Comparison of ENCODE assay signal across 16 mouse cellular contexts in the genomic region with DNA sequence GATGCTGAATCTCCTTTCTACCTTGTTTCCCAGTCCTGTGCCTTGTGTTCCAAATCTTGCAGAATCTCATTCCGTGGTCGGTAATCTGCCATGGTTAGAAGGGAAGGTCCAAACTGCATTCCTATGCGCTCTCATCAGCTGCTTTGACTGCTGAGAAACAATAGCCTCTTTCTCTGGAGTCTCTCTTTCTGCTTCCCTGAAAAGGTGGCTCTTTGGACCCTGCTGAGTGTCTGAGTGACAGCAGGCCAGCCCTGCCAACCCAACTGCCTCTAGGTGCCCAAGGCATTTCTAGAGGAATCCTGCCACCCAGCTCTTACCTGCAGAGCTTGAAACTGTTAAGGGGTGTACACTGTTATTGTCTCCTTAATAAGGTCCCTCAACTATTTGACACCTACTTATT.
DNase-seq lines count a peak whose midpoint lies in the region; ATAC-seq and TF ChIP-seq lines count a peak whose summit lies in the region.
"Had no signal": no experiment of that assay in that cellular context is flagged by ENCODE, and none has a peak within 500 bp of the region (broad histone marks: within the 10 kb centered on the region; RNA-seq: fewer than 3 reads in every experiment).

No protein-coding gene starts in this region.

- H3K9me3 ChIP-seq in embryonic facial prominence, embryonic 14.5 days (ENCODE audit: control insufficient read depth, low read length): no peaks in the 10 kb centered on the region
- no peaks in the 10 kb centered on the region for H3K9me3 ChIP-seq in embryonic facial prominence, embryonic 10.5 days
- H3K9me3 ChIP-seq: limb, embryonic 10.5 days had no signal

- no peaks in the 10 kb centered on the region for H3K27me3 ChIP-seq in embryonic facial prominence, embryonic 14.5 days (replicated peaks; ENCODE audit: control insufficient read depth, insufficient read depth, low read length)
- no peaks in the 10 kb centered on the region for H3K27me3 ChIP-seq in embryonic facial prominence, embryonic 10.5 days (replicated peaks; ENCODE audit: low read depth, poor library complexity, severe bottlenecking)

- TF ChIP-seq POLR2A in brain, embryonic 14.5 days (IDR thresholded peaks at IDR 0.05; ENCODE audit: borderline replicate concordance, extremely low read depth, insufficient read depth, insufficient read length, poor library complexity, severe bottlenecking): no peak

- H3K36me3 ChIP-seq in embryonic facial prominence, embryonic 14.5 days (ENCODE audit: control insufficient read depth, insufficient read depth, low read length): no peaks in the 10 kb centered on the region
- H3K36me3 ChIP-seq in embryonic facial prominence, embryonic 10.5 days (replicated peaks): no peaks in the 10 kb centered on the region
- H3K36me3 ChIP-seq: limb, embryonic 10.5 days had no signal

- 27% methylated on average over 3 of the region's 3 CpGs for WGBS in embryonic facial prominence, embryonic 14.5 days
- WGBS in embryonic facial prominence, embryonic 10.5 days: 11% methylated on average over 3 of the region's 3 CpGs

- H3K4me1 ChIP-seq in embryonic facial prominence, embryonic 14.5 days (ENCODE audit: control insufficient read depth, insufficient read depth, low read length): 0 out of 2 replicates have a peak, but pooled peaks cover 10% of the 10 kb centered on the region
- peaks cover 24% of the 10 kb centered on the region for H3K4me1 ChIP-seq in embryonic facial prominence, embryonic 10.5 days

- no peak overlapping the region for H3K9ac ChIP-seq in embryonic facial prominence, embryonic 14.5 days (ENCODE audit: low read depth, low read length)
- H3K9ac ChIP-seq: liver, embryonic 14.5 days had no signal

- TF ChIP-seq CTCF in brain, embryonic 14.5 days (IDR thresholded peaks at IDR 0.05; ENCODE audit: borderline replicate concordance, extremely low read depth, insufficient read depth, insufficient read length): no peak

- peak; percentile 48; the same call in 1 of the 2 replicates for ATAC-seq in embryonic facial prominence, embryonic 14.5 days (ENCODE audit: low read depth)
- ATAC-seq: intestine, postnatal 0 days had no signal

- H3K4me3 ChIP-seq in embryonic facial prominence, embryonic 14.5 days (ENCODE audit: low read depth, low read length): no peak overlapping the region
- H3K4me3 ChIP-seq in embryonic facial prominence, embryonic 10.5 days: no peak overlapping the region
- H3K4me3 ChIP-seq: limb, embryonic 10.5 days had no signal

- peak; percentile 60 for DNase-seq in embryonic facial prominence, embryonic 14.5 days (ENCODE audit: low spot score)
- DNase-seq in embryonic facial prominence, embryonic 10.5 days (ENCODE audit: low spot score): no peak
- DNase-seq in kidney, adult 9 months: peak; percentile 15
- no peak for DNase-seq in kidney, postnatal 25 days
- DNase-seq in 3134 (ENCODE audit: extremely low read depth, insufficient read length, low spot score) (peak; percentile 62), adipocyte (ENCODE audit: low spot score) (no peak)
- peak; percentile 67 for DNase-seq in brain, embryonic 14.5 days (ENCODE audit: low read depth)
- no peak for DNase-seq in spleen, adult 12 weeks (ENCODE audit: low spot score)
- DNase-seq: cerebellum, adult 11-12 months; heart, postnatal 4 days; thymus, postnatal 25 days had no signal

- H3K27ac ChIP-seq in embryonic facial prominence, embryonic 14.5 days (replicated peaks; ENCODE audit: low read depth, low read length): no peak overlapping the region
- no peak overlapping the region; the same call in 1 of the 2 replicates for H3K27ac ChIP-seq in embryonic facial prominence, embryonic 10.5 days (replicated peaks)
- H3K27ac ChIP-seq: limb, embryonic 10.5 days; liver, embryonic 14.5 days; stomach, postnatal 0 days had no signal

- H3K4me2 ChIP-seq in embryonic facial prominence, embryonic 14.5 days (ENCODE audit: low read depth, low read length): no peak overlapping the region
- H3K4me2 ChIP-seq: heart, embryonic 11.5 days had no signal

Comparison
In these comparisons a context has a peak if more than half of its experiments do, and no peak if none do; other contexts are left out.
1. DNase-seq: peak in embryonic facial prominence, embryonic 14.5 days (single experiment), kidney, adult 9 months (single experiment), 3134 (single experiment) and brain, embryonic 14.5 days (single experiment); none in embryonic facial prominence, embryonic 10.5 days (single experiment), kidney, postnatal 25 days (0 of 2), adipocyte (single experiment) and spleen, adult 12 weeks (single experiment).